Mouse (Mus musculus): ENCODE data around the gene Psd4. TPM values are rescaled to one million over a fixed set of nuclear protein-coding genes. Genes with fewer than 3 reads are reported as not detected.

Gene Psd4
- polyA plus RNA-seq, 1 experiment from 2014 or later = 1.3 TPM

DNA sequence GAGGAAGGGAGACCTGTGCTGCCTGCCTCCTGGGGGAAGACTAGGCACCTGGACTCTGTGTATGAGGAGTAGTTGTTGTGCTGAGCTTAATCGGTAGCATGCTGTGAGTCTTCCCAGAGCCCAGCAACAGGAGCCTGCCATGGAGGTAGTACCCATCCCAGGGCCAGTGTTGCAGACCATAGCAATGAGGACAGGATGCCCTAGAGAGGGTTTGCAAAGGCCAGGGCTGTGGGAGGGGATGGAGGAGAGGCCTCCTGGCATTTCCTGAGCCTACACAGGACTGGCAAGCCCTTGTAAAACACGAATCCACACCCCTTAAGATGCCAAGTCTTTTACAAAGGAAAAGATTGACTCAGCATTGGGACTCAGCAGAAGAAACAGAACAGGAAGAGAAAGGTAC is 49.7 kb downstream of the Psd4 start:
- H3K27me3 ChIP-seq (replicated peaks) = peaks cover 13% of the 10 kb centered on the region
- H3K4me3 ChIP-seq = no peak overlapping the region
- H3K27ac ChIP-seq (ENCODE audit: poor library complexity, severe bottlenecking) = no peak overlapping the region
- no peak overlapping the region for H3K4me2 ChIP-seq
- H3K4me1 ChIP-seq (replicated peaks) = no peaks in the 10 kb centered on the region
- WGBS = 10% methylated on average over 2 of the region's 2 CpGs
- no peak overlapping the region; the same call in 1 of the 2 replicates for H3K9ac ChIP-seq
- ATAC-seq (ENCODE audit: insufficient number of reproducible peaks, low FRiP score) = no peak
- no peaks in the 10 kb centered on the region for H3K36me3 ChIP-seq
- no peaks in the 10 kb centered on the region for H3K9me3 ChIP-seq (replicated peaks)

DNA sequence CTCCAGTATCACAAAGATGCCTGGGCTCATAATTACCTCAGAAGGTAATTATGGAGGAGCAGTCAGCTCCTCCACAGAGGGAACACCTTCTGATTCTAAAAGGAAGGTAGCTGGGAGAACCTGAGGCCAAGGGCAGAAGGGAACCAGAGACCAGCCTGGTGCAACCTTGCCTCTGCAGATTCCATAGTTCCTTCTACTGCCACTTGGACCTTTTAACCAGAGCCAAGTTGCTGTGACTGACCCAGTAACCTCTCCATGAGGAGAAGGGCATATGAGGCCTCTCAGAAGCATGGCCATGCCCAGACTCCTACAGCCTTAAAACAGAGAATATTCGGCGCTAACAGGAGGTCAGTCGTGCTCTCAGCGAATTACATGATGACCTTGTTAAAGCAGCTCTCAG is 50.2 kb downstream of the Psd4 start:
- H3K27ac ChIP-seq (ENCODE audit: poor library complexity, severe bottlenecking) = no peak overlapping the region
- no peak overlapping the region for H3K4me3 ChIP-seq
- H3K9ac ChIP-seq = no peak overlapping the region
- ATAC-seq (ENCODE audit: insufficient number of reproducible peaks, low FRiP score) = no peak
- H3K27me3 ChIP-seq (replicated peaks) = peaks cover 13% of the 10 kb centered on the region
- H3K36me3 ChIP-seq = no peaks in the 10 kb centered on the region
- WGBS = 81% methylated on average over 4 of the region's 4 CpGs
- no peak overlapping the region for H3K4me2 ChIP-seq
- H3K4me1 ChIP-seq (replicated peaks) = no peaks in the 10 kb centered on the region
- H3K9me3 ChIP-seq (replicated peaks) = no peaks in the 10 kb centered on the region

DNA sequence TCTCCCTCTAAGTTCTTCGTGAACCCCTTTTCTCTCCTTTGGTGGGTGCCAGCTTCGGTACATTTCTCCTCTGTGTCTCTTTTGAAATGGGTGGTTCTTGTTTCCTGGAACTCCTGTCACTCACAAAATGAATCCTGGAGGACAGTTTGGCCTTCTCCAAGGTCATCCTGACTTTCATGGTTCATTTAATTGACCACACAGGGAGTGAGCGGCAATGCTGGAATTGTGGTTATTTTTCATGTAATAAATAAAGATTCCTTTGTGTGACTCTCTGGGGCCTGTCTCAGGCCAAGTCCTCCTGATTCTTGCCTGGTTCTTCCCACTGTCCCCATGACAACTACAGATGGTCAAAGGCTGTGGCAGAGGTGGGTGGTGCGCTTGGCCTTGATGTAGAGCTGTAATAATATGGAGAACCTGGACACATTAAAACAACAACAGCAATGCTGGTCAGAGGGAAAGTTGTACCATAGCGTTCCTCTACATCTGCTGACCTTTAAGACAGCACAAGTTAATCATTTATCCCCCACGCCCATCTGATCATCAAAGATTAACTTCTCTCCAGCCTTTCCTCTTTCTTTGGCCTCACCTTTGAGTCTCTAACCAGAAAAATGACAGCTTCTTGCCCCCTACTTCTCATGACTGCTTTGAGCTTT is 54.0 kb downstream of the Psd4 start:
- no peak for ATAC-seq (ENCODE audit: insufficient number of reproducible peaks, low FRiP score)
- Histone ChIP-seq H3K9ac (no peak overlapping the region), H3K36me3 (no peaks in the 10 kb centered on the region), H3K27ac (ENCODE audit: poor library complexity, severe bottlenecking) (no peak overlapping the region), H3K4me3 (no peak overlapping the region), H3K27me3 (replicated peaks) (peaks cover 10% of the 10 kb centered on the region), H3K9me3 (replicated peaks) (no peaks in the 10 kb centered on the region), H3K4me1 (replicated peaks) (no peaks in the 10 kb centered on the region), H3K4me2 (no peak overlapping the region)
- 87% methylated on average over 6 of the region's 6 CpGs for WGBS

DNA sequence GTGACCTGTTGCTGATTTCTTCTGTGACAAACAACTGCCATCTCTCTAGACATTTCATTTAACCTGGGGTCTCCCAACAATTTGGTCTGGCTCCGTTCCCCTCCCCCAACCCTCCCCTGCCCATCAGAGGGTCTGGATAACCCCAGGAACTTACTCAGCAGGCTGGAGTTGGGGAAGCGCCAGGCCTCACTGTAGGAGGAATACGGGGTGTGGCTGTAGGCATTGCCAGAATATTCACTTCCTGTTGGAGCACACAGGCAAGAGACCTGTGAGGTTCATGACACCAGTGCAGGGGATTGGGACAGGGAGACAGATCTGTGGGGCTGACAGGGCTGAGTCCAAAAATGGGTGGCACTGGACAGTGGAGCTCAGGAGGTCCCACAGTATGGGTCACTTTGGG is 55.4 kb downstream of the Psd4 start:
- H3K4me2 ChIP-seq = no peak overlapping the region
- WGBS = 57% methylated on average over 3 of the region's 3 CpGs
- no peak overlapping the region for H3K27ac ChIP-seq (ENCODE audit: poor library complexity, severe bottlenecking)
- no peak overlapping the region for H3K9ac ChIP-seq
- H3K9me3 ChIP-seq (replicated peaks) = no peaks in the 10 kb centered on the region
- H3K27me3 ChIP-seq (replicated peaks) = no peaks in the 10 kb centered on the region
- H3K4me1 ChIP-seq (replicated peaks) = no peaks in the 10 kb centered on the region
- H3K36me3 ChIP-seq = no peaks in the 10 kb centered on the region
- H3K4me3 ChIP-seq = no peak overlapping the region
- ATAC-seq (ENCODE audit: insufficient number of reproducible peaks, low FRiP score) = no peak

DNA sequence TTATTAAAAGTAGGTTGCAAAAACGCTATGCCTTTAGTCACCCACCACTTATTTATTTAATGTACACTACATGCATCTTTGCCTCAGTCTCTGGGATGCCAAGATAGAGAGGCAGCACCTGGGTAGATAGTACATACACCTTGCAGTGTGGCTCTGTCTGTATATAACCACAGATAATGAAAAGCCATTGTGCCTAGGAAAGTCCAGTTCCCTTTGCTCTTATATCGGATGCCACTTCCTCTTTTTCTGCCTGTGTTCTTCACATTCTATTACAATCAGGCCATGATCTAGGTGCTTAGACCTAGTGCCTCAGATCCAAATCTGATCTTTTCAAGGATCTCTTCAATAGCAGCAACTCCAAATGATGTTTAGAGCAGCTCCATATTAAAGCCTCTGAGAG is 58.2 kb downstream of the Psd4 start:
- Histone ChIP-seq H3K4me2 (no peak overlapping the region), H3K9me3 (replicated peaks) (no peaks in the 10 kb centered on the region), H3K27me3 (replicated peaks) (no peaks in the 10 kb centered on the region), H3K27ac (ENCODE audit: poor library complexity, severe bottlenecking) (no peak overlapping the region), H3K36me3 (no peaks in the 10 kb centered on the region), H3K4me1 (replicated peaks) (no peaks in the 10 kb centered on the region), H3K4me3 (no peak overlapping the region), H3K9ac (no peak overlapping the region)
- WGBS = 74% methylated on average over 2 of the region's 2 CpGs
- ATAC-seq (ENCODE audit: insufficient number of reproducible peaks, low FRiP score) = no peak

DNA sequence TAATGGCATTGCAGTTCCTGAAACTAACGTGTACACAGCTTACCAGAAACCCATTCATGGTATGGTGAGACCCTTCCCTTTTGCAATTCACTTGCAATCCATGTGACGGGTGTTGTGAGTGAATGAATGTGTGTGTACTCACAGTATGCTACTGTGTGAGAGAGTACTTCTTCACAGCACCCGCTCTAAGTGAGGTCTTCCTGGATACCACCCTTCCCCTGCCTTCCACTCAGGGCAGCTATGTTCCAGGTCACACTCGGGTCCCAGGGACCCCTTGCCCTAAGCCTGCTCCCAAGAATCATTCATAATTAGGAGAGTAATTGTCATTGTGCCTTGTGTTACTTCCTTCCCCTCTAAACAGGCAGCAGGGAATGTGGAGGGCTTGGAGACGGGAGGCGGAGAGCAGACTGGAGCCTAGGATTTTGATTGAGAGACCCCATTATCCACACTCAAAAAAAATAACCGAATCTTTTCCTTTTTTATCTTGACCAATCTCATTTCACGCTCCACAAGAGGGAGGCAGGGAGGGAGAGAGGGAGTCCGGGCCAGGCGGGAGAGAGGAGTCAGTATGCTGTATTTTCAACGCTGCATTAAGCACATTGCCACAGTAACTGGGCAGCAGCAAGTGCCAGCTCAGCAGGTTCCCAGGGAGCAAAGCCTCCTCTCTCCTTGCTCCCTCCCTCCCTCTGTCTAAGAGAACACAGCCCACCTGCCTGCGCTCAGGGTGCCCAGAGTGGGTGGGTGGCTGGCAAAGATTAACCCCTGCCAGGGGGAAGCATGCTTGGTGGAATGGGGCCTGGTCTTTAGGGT is 60.7 kb downstream of the Psd4 start:
- H3K4me2 ChIP-seq = no peak overlapping the region
- H3K9me3 ChIP-seq (replicated peaks) = no peaks in the 10 kb centered on the region
- no peaks in the 10 kb centered on the region; the same call in 1 of the 2 replicates for H3K4me1 ChIP-seq (replicated peaks)
- H3K27ac ChIP-seq (ENCODE audit: poor library complexity, severe bottlenecking) = no peak overlapping the region
- WGBS = 47% methylated on average over 12 of the region's 12 CpGs
- H3K4me3 ChIP-seq = no peak overlapping the region
- H3K36me3 ChIP-seq = no peaks in the 10 kb centered on the region
- no peaks in the 10 kb centered on the region for H3K27me3 ChIP-seq (replicated peaks)
- ATAC-seq (ENCODE audit: insufficient number of reproducible peaks, low FRiP score) = no peak
- H3K9ac ChIP-seq = no peak overlapping the region

DNA sequence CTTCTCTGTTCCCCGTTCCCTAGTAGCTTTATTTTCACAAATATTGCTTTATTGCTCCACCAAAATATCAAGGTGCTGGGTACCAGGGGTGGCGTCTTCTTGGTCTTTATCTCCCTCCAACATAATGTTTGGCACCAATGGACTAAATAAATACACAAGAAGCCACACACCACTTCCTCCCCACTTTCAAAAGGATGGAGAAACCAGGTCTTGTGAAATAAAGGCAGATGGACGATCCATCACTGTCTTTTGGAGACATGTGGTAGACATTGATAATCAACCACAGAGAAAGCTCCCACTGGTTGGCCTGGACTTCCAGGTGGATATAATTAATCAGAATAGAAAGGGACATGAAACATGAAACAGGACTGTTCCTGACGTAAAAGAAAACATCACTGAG is 62.4 kb downstream of the Psd4 start:
- no peak overlapping the region for H3K27ac ChIP-seq (ENCODE audit: poor library complexity, severe bottlenecking)
- 73% methylated on average over 4 of the region's 4 CpGs for WGBS
- no peak overlapping the region for H3K4me2 ChIP-seq
- H3K9me3 ChIP-seq (replicated peaks) = no peaks in the 10 kb centered on the region
- no peaks in the 10 kb centered on the region for H3K36me3 ChIP-seq
- H3K4me1 ChIP-seq (replicated peaks) = peaks cover 16% of the 10 kb centered on the region
- no peak overlapping the region for H3K4me3 ChIP-seq
- no peak for ATAC-seq (ENCODE audit: insufficient number of reproducible peaks, low FRiP score)
- H3K9ac ChIP-seq = no peak overlapping the region
- H3K27me3 ChIP-seq (replicated peaks) = no peaks in the 10 kb centered on the region

DNA sequence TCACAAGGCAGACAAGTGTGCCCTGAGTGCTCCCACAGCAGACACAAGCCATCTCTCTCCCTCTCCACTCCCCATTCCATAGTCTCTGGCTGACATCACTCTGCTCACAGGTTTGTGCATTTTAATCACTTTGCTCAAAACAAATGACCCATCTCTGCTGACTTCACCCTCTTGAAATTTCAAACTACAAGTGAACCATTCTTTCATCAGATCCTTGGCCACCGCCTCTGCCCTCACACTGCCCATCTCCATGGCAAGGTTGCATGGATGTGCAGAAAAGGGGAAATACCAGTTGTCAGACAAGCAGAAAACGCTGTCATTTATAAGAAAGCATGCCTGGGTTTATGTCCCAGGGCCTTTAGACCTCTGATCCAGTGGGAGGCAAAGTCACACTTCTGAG is 67.3 kb downstream of the Psd4 start:
- Histone ChIP-seq H3K4me1 (replicated peaks) (peaks cover 18% of the 10 kb centered on the region), H3K4me2 (no peak overlapping the region), H3K27ac (ENCODE audit: poor library complexity, severe bottlenecking) (no peak overlapping the region), H3K36me3 (no peaks in the 10 kb centered on the region), H3K9me3 (replicated peaks) (no peaks in the 10 kb centered on the region), H3K27me3 (replicated peaks) (no peaks in the 10 kb centered on the region), H3K9ac (no peak overlapping the region), H3K4me3 (no peak overlapping the region)
- 63% methylated on average over 2 of the region's 2 CpGs for WGBS
- ATAC-seq (ENCODE audit: insufficient number of reproducible peaks, low FRiP score) = no peak

DNA sequence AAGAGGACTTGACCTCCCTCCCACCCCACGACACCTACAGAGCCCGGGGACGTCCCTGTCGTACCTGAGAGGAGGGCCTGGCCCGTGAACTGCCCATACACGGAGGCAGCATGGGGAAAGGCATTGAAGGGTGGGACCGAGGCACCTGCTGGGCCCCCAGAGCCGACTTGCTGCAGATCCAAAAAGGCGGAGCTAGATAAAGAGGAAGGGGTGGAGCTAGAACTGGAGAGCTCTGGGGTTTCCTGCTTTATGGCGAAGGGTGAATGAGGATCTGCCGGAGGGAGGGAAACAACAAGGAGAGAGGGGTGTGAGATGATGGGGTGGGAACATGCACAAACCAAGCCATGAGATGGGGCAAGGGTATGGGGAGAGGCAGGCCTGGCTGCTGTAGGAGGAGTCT is 68.3 kb downstream of the Psd4 start:
- no peaks in the 10 kb centered on the region for H3K36me3 ChIP-seq
- no peaks in the 10 kb centered on the region for H3K27me3 ChIP-seq (replicated peaks)
- ATAC-seq (ENCODE audit: insufficient number of reproducible peaks, low FRiP score) = no peak
- H3K9me3 ChIP-seq (replicated peaks) = no peaks in the 10 kb centered on the region
- no peak overlapping the region for H3K4me2 ChIP-seq
- H3K9ac ChIP-seq = no peak overlapping the region
- 64% methylated on average over 11 of the region's 11 CpGs for WGBS
- peaks cover 18% of the 10 kb centered on the region for H3K4me1 ChIP-seq (replicated peaks)
- no peak overlapping the region for H3K27ac ChIP-seq (ENCODE audit: poor library complexity, severe bottlenecking)
- H3K4me3 ChIP-seq = no peak overlapping the region

DNA sequence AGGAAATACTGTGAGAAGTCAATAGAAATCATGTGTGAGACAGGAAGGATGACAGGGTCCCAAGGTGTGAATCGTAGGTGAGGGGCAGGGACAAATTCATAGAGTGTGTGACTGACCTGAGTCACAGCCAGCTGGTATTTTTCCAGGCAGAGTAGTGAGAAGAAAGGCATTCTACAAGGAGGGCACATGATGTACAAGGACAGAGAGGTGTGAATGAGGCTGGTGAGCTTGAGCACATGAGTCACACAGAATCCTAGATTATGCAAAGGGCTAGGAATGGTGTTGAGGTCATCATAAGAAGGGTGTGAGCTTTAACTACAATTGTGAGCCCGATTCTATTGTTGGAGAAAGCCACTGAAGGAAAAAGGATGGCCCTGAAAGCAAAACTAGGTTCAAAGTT is 72.7 kb downstream of the Psd4 start:
- no peaks in the 10 kb centered on the region for H3K27me3 ChIP-seq (replicated peaks)
- no peaks in the 10 kb centered on the region for H3K9me3 ChIP-seq (replicated peaks)
- no peaks in the 10 kb centered on the region for H3K4me1 ChIP-seq (replicated peaks)
- no peaks in the 10 kb centered on the region for H3K36me3 ChIP-seq
- no peak overlapping the region for H3K9ac ChIP-seq
- no peak overlapping the region for H3K27ac ChIP-seq (ENCODE audit: poor library complexity, severe bottlenecking)
- 61% methylated on average over 2 of the region's 2 CpGs for WGBS
- H3K4me3 ChIP-seq = no peak overlapping the region
- ATAC-seq (ENCODE audit: insufficient number of reproducible peaks, low FRiP score) = no peak
- no peak overlapping the region for H3K4me2 ChIP-seq

DNA sequence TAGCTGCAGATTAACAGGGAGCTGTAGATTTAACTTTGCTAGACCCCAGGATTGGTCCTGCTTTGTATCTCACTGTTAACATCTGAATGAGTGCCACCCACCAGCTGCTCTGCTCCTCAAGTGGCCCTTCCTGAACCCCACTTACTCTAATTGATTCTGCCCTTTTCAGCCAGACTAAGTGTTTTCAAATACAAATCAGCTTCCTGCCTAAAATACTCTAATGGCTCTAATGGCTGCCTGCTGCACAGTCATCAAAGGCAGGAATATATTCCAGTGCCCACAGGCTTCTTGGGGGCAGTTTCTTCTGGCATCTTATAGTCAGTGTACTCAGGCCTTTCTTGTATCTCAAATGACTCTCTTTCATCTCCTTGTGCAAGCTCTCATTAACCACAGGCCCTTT is 74.5 kb downstream of the Psd4 start:
- Histone ChIP-seq H3K4me1 (replicated peaks) (no peaks in the 10 kb centered on the region), H3K4me2 (no peak overlapping the region), H3K4me3 (no peak overlapping the region), H3K27me3 (replicated peaks) (0 out of 2 replicates have a peak, but pooled peaks cover 3% of the 10 kb centered on the region), H3K9ac (no peak overlapping the region), H3K27ac (ENCODE audit: poor library complexity, severe bottlenecking) (no peak overlapping the region), H3K36me3 (no peaks in the 10 kb centered on the region), H3K9me3 (replicated peaks) (no peaks in the 10 kb centered on the region)
- ATAC-seq (ENCODE audit: insufficient number of reproducible peaks, low FRiP score) = no peak

Measured in heart, embryonic 12.5 days (tissue).